Mouse (Mus musculus): ENCODE results near the gene Pigp.

DNA sequence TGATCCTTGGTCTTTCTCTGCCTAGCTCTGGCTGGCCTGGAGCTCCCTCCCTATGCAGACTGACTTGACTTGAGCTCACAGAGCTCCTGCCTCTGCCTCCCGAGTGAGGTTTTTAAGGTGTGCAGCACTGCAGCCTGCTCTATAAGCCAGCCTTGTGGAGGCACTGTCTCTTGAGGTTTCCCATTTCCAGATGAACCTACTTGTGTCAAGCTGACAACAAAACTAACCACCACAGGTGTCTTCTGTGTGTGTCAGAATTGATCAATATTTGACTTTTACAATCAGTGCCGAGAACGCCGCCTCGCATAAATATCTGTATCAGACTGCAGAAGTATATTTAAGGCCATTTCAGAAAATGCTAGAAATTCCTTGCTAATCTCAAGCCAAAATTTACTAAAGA, 57.0 kb downstream of the Pigp start:
- no peak for TF ChIP-seq GATA1 (IDR thresholded peaks at IDR 0.05; ENCODE audit: borderline replicate concordance, low read length)
- TF ChIP-seq FLI1 (IDR thresholded peaks at IDR 0.05; ENCODE audit: low read length) = no peak

Measured in megakaryocyte, embryonic 14.5 days (primary cell).